ENCODE assay signal across 7 mouse cellular contexts in the genomic region with DNA sequence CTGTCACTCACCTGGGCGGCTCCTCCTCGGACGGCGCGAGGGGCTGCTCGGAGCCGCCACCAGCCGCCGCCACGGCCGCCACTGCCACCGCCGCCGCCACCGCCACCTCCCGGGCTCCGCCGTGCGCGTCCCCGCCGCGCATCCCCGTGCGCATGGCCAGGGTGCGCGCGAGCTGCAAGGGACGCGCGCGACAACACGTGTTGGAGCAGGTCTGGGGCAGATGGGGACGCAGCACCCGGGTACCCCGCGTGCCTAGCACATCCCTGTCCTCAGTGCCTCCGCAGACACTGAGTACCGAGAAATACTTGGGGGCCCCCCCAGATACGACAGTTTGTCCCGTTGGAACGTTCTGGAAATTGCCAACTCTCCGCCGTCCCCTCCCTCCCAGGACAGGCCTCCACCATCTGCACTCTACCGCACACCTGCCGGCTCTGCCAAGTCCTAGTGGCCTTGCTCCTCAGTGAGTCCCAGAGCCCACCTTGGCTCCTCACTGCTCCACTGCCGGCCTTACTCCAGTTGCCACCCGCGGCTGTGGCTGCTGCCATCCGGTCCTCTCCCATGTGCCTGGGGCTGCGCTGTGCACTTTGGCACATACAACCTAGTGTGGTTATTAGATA. TPM values are rescaled to one million over a fixed set of nuclear protein-coding genes. Genes with fewer than 3 reads are reported as not detected.
DNase-seq lines count a peak whose midpoint lies in the region; ATAC-seq and TF ChIP-seq lines count a peak whose summit lies in the region.

Gene Lingo3, minus strand, starts transcription at position 109 of the 617 bp plus-strand sequence.

- WGBS in hindbrain, embryonic 11.5 days = 4% methylated on average over 49 of the region's 51 CpGs
- WGBS in limb, embryonic 12.5 days = 4% methylated on average over 45 of the region's 51 CpGs

- no peak for DNase-seq in CH12.LX (ENCODE audit: extremely low read depth)
- DNase-seq in embryo, embryonic 10.5 days (ENCODE audit: low spot score) = peak; percentile 40
- DNase-seq in hindbrain, embryonic 11.5 days (ENCODE audit: low spot score) = peak; percentile 53
- DNase-seq in right cerebral cortex, adult 2 months (ENCODE audit: low spot score in 2 of 2) = peak; percentile 56 to 62
- no peak for DNase-seq in kidney, postnatal 10 days

- no peak for TF ChIP-seq CTCF in CH12.LX (conservative IDR thresholded peaks at IDR 0.05 in 1 of 2, IDR thresholded peaks at IDR 0.05 in 1 of 2; ENCODE audit: low read depth in 2 of 2, low read length in 2 of 2)
- no peak for TF ChIP-seq CTCF in E14TG2a.4 (conservative IDR thresholded peaks at IDR 0.05; ENCODE audit: low read length)

- H3K4me1 ChIP-seq in CH12.LX (ENCODE audit: control insufficient read depth in 1 of 2, insufficient read depth in 2 of 2) (peaks cover 3 to 18% of the 10 kb centered on the region in 2 experiments), E14TG2a.4 (replicated peaks; ENCODE audit: low read depth, low read length) (peaks cover 68% of the 10 kb centered on the region)
- H3K4me1 ChIP-seq in hindbrain, embryonic 11.5 days (replicated peaks; ENCODE audit: control insufficient read depth, insufficient read depth, low read length) = no peaks in the 10 kb centered on the region; the same call in 1 of the 2 replicates
- H3K4me1 ChIP-seq in limb, embryonic 12.5 days (replicated peaks) = peaks cover 12% of the 10 kb centered on the region

- H3K4me3 ChIP-seq in CH12.LX (replicated peaks in 1 of 3; ENCODE audit: low read depth in 2 of 3, low read length in 2 of 3, poor library complexity in 1 of 3) = no peak within 1 kb of the TSS
- H3K4me3 ChIP-seq in E14TG2a.4 (replicated peaks; ENCODE audit: low read length) = peak within 1 kb of the TSS; percentile 80
- H3K4me3 ChIP-seq in hindbrain, embryonic 11.5 days (ENCODE audit: low read depth, low read length) = peak within 1 kb of the TSS; percentile 31
- peak within 1 kb of the TSS; percentile 51 for H3K4me3 ChIP-seq in limb, embryonic 12.5 days (replicated peaks)

- H3K79me2 ChIP-seq in CH12.LX (replicated peaks; ENCODE audit: control insufficient read depth, extremely low read depth, insufficient read depth, poor library complexity, severe bottlenecking) = no peaks in the 10 kb centered on the region

- no peak within 1 kb of the TSS for H3K27ac ChIP-seq in CH12.LX (ENCODE audit: insufficient read depth, low read depth)
- no peak within 1 kb of the TSS for H3K27ac ChIP-seq in hindbrain, embryonic 11.5 days (ENCODE audit: low read depth, low read length)
- no peak within 1 kb of the TSS for H3K27ac ChIP-seq in limb, embryonic 12.5 days

- H3K36me3 ChIP-seq in CH12.LX (replicated peaks in 1 of 2; ENCODE audit: control insufficient read depth in 1 of 2, insufficient read depth in 1 of 2, low read length in 1 of 2) (peaks cover 0 to under 1% of the 10 kb centered on the region in 2 experiments), E14TG2a.4 (ENCODE audit: insufficient read depth, low read length) (no peaks in the 10 kb centered on the region)
- H3K36me3 ChIP-seq in hindbrain, embryonic 11.5 days (ENCODE audit: control insufficient read depth, insufficient read depth, low read length) = no peaks in the 10 kb centered on the region
- no peaks in the 10 kb centered on the region for H3K36me3 ChIP-seq in limb, embryonic 12.5 days

- in situ Hi-C loops in CH12.LX (cut with MboI; ENCODE audit: low pct_ligation_motif_present, low pct_unique_long_range_greater_than_20kb, low sequenced_read_pairs) = no loop called here

- TF ChIP-seq RAD21 in CH12.LX (IDR thresholded peaks at IDR 0.05; ENCODE audit: low read depth, low read length) = no peak

- H3K27me3 ChIP-seq in CH12.LX (replicated peaks) = peaks cover 43% of the 10 kb centered on the region
- H3K27me3 ChIP-seq in E14TG2a.4 (ENCODE audit: insufficient read depth, low read length) = peaks cover 70% of the 10 kb centered on the region
- peaks cover 38% of the 10 kb centered on the region for H3K27me3 ChIP-seq in hindbrain, embryonic 11.5 days (ENCODE audit: control insufficient read depth, insufficient read depth, low read length)
- peaks cover 69% of the 10 kb centered on the region for H3K27me3 ChIP-seq in limb, embryonic 12.5 days

- dilution Hi-C loops in CH12.LX (cut with MboI; ENCODE audit: extremely low pct_ligation_motif_present, extremely low pct_unique_long_range_greater_than_20kb, low sequenced_read_pairs) = no loop called here

- H3K4me2 ChIP-seq in CH12.LX (ENCODE audit: insufficient read depth, low read depth, poor library complexity, severe bottlenecking) = no peak within 1 kb of the TSS
- H3K4me2 ChIP-seq in hindbrain, embryonic 11.5 days (replicated peaks; ENCODE audit: low read depth, low read length) = peak within 1 kb of the TSS; percentile 72
- H3K4me2 ChIP-seq in limb, embryonic 12.5 days = peak within 1 kb of the TSS; percentile 90

- no peak; the same call in 1 of the 2 replicates for ATAC-seq in hindbrain, embryonic 11.5 days (ENCODE audit: low FRiP score)
- ATAC-seq in limb, embryonic 12.5 days (ENCODE audit: insufficient number of reproducible peaks, insufficient read depth, low FRiP score, low TSS enrichment, low read depth) = no peak

- TF ChIP-seq EP300 in CH12.LX (IDR thresholded peaks at IDR 0.05; ENCODE audit: low read length) = no peak

- TF ChIP-seq POLR2A in CH12.LX (IDR thresholded peaks at IDR 0.05; ENCODE audit: low read depth, low read length) = no peak

- no peak within 1 kb of the TSS for H3K9ac ChIP-seq in CH12.LX (ENCODE audit: insufficient read depth, low read depth)
- H3K9ac ChIP-seq in hindbrain, embryonic 11.5 days (ENCODE audit: low read depth, low read length) = peak within 1 kb of the TSS; percentile 47
- peak within 1 kb of the TSS; percentile 66 for H3K9ac ChIP-seq in limb, embryonic 12.5 days (replicated peaks)

- H3K9me3 ChIP-seq in CH12.LX (replicated peaks; ENCODE audit: low read length) = no peaks in the 10 kb centered on the region
- no peaks in the 10 kb centered on the region for H3K9me3 ChIP-seq in E14TG2a.4 (ENCODE audit: low read length)
- H3K9me3 ChIP-seq in hindbrain, embryonic 11.5 days (ENCODE audit: control insufficient read depth, low read length) = no peaks in the 10 kb centered on the region
- H3K9me3 ChIP-seq in limb, embryonic 12.5 days = no peaks in the 10 kb centered on the region

TF ChIP-seq in CH12.LX, 34 proteins besides CTCF, POLR2A, EP300 and RAD21:
- no peak for TF ChIP-seq SMC3 (IDR thresholded peaks at IDR 0.05; ENCODE audit: low read depth, low read length)
- TF ChIP-seq NRF1 (IDR thresholded peaks at IDR 0.05; ENCODE audit: low read depth, low read length) = 0 out of 2 replicates have a peak, but pooled peaks have one; percentile 20

RNA-seq across cellular contexts. Expression of gene Lingo3, which starts in this region (rescaled TPM):
- total RNA-seq in CH12.LX (2012; rRNA removed) = 0.08 and 0.21 TPM in 2 replicates
- not detected in 2 replicates for total RNA-seq in CH12.LX (2014; rRNA removed)
- not detected in 2 replicates for polyA plus RNA-seq in CH12.LX (2012; ENCODE audit: insufficient read length, low read depth)
- 0.24 and 0.29 TPM in 2 replicates for polyA plus RNA-seq in hindbrain, embryonic 11.5 days (2014; fragmentation: Nextera tagmentation; extraction: Ambion mirVana)
- polyA plus RNA-seq in limb, embryonic 12.5 days (2016; fragmentation: Nextera tagmentation; extraction: Ambion mirVana) = 0.79 and 0.87 TPM in 2 replicates

Comparison
In these comparisons a context has a peak if more than half of its experiments do, and no peak if none do; other contexts are left out.
1. Peak in DNase-seq, H3K4me3 ChIP-seq, H3K9ac ChIP-seq and H3K4me2 ChIP-seq in hindbrain, embryonic 11.5 days; RNA of the gene not detected or under 1 TPM.
2. DNase-seq: peak in embryo, embryonic 10.5 days (single experiment) and right cerebral cortex, adult 2 months (2 of 2); none in CH12.LX (single experiment) and kidney, postnatal 10 days (single experiment).
3. H3K4me3 ChIP-seq: peak in E14TG2a.4 (single experiment) and limb, embryonic 12.5 days (single experiment); none in CH12.LX (0 of 3).